Mouse (Mus musculus) heart, postnatal 0 days (tissue): ENCODE measurements around the gene Pygl.

Experiments
- CTCF ChIP-seq: IDR thresholded peaks from 2 replicates; pipeline ENCODE4 v1.5.1; 2016; ENCODE audit warnings: antibody characterized with exemption, control low read depth, low read depth
- EP300 ChIP-seq: IDR thresholded peaks from 2 replicates; pipeline ENCODE4 v1.6.1; 2016; ENCODE audit warnings: antibody characterized with exemption, low read depth

- TF ChIP-seq EP300 (no peak), CTCF (no peak)
These were observed 38.4 kb upstream of the Pygl start for GRCm38 (mm10) chr12:70269724-70270123.
